Mouse (Mus musculus) heart, adult 2 months (tissue): Measurements from ENCODE around the gene Ceacam9.

Source experiments
- CTCF ChIP-seq: fragments of 200-600 bp; IDR thresholded peaks from 2 replicates; pipeline ENCODE4 v1.8.1; 2022; ENCODE audit warnings: antibody characterized with exemption, mild to moderate bottlenecking, moderate library complexity
- EP300 ChIP-seq: fragments of 200-500 bp; IDR thresholded peaks from 2 replicates; pipeline ENCODE4 v1.6.1; 2011; ENCODE audit warnings: low read depth, low read length, control low read depth; ENCODE audit not compliant: insufficient read depth

DNA sequence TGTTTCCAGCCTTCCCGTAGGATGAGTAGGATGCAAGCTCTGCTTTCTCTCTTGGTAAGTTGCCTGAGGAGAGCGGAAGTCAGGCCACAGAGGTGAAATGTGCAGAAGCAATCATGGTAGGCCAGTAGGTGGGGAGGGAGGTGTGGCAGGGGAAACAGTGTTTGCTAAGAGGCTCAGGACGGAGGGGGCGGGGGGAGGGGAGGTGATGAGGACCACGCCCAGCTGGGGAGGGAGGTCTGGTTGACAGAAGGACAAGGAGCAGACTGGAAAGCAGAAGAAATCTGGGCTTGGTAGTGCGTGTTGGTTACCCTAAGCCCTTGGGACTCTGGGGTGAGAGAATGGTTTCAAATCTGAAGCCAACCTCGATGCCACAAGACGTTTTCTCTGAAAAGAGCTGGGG, 38.6 kb downstream of the Ceacam9 start:
- TF ChIP-seq CTCF (no peak), EP300 (peak; percentile 88)
